Comparison of ENCODE assay signal across 26 mouse cellular contexts in the genomic region with DNA sequence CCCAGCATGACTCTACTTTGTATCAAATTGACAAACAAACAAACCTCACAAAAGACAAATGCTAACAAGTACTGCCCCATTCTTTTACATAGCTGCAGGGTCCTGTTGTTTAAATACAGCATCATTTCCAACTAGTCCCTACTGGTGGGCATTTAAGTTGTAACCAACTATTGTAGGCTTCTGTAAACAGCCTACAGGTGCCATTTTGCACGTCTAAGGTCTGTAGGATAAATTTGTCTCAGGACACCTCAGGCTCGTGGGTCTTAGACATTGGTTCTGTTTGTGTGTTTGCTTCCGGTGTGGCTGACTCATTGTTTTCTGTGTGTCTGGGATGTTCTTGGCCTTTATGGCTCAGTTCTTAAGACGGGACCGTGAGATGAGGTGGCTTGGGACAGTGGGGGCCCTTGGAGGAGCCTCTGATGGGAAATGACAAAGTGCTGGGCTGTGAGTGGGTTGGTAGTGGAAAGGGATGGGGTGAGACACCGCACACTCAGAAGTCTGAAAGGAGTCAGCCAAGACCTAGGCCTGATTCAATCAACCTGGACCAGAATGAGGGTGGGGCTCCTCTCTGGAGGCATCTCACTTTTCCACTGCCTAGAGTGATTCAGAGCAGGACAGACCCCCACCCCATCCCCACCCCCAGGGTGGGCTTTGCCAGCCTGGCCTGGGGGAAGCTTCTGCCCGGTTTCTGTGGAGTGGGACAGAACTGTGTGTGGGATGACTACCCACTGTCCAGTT. TPM values are rescaled to one million over a fixed set of nuclear protein-coding genes. Genes with fewer than 3 reads are reported as not detected.
DNase-seq lines count a peak whose midpoint lies in the region; ATAC-seq and TF ChIP-seq lines count a peak whose summit lies in the region.
"Had no signal": no experiment of that assay in that cellular context is flagged by ENCODE, and none has a peak within 500 bp of the region (broad histone marks: within the 10 kb centered on the region; RNA-seq: fewer than 3 reads in every experiment).

No protein-coding gene starts in this region.

- no peak overlapping the region for H3K4me3 ChIP-seq in embryonic facial prominence, embryonic 11.5 days (ENCODE audit: low read depth, low read length)
- H3K4me3 ChIP-seq in embryonic facial prominence, embryonic 10.5 days: no peak overlapping the region
- H3K4me3 ChIP-seq in hindbrain, embryonic 14.5 days (replicated peaks; ENCODE audit: low read length): no peak overlapping the region
- H3K4me3 ChIP-seq in hindbrain, embryonic 12.5 days: no peak overlapping the region
- peak overlapping the region; percentile 56 for H3K4me3 ChIP-seq in E14TG2a.4 (replicated peaks; ENCODE audit: low read length)
- H3K4me3 ChIP-seq: embryonic facial prominence, embryonic 12.5 days; forebrain, embryonic 15.5 days; heart, embryonic 10.5 days; intestine, embryonic 15.5 days had no signal

- intact Hi-C loops in gastrocnemius, postnatal 14 days (cut with DNase I; ENCODE audit: low total_unique reads): no loop called here

- no peak for DNase-seq in embryonic facial prominence, embryonic 11.5 days (ENCODE audit: low spot score)
- no peak for DNase-seq in embryonic facial prominence, embryonic 10.5 days (ENCODE audit: low spot score)
- DNase-seq in hindbrain, embryonic 14.5 days (ENCODE audit: low spot score): no peak
- DNase-seq in R1 (ENCODE audit: low read depth, low spot score): peak; percentile 95
- no peak for DNase-seq in gastrocnemius, postnatal 14 days
- DNase-seq: adrenal gland, postnatal 14 days; B cell, adult 2 months; cerebellum, adult 11-12 months; cerebellum, adult 9-10 months; heart, adult 18-20 months; heart, postnatal 10 days; heart, postnatal 4 days; kidney, adult 2 months had no signal

- no peaks in the 10 kb centered on the region for H3K9me3 ChIP-seq in embryonic facial prominence, embryonic 11.5 days (replicated peaks; ENCODE audit: control insufficient read depth, low read length)
- H3K9me3 ChIP-seq in embryonic facial prominence, embryonic 10.5 days: no peaks in the 10 kb centered on the region
- no peaks in the 10 kb centered on the region for H3K9me3 ChIP-seq in hindbrain, embryonic 14.5 days (ENCODE audit: control insufficient read depth, low read length)
- no peaks in the 10 kb centered on the region for H3K9me3 ChIP-seq in hindbrain, embryonic 12.5 days (replicated peaks)
- H3K9me3 ChIP-seq in E14TG2a.4 (ENCODE audit: low read length): no peaks in the 10 kb centered on the region
- H3K9me3 ChIP-seq: embryonic facial prominence, embryonic 12.5 days; forebrain, embryonic 15.5 days; G1E; heart, embryonic 10.5 days; intestine, embryonic 15.5 days had no signal

- no peak overlapping the region for H3K9ac ChIP-seq in embryonic facial prominence, embryonic 11.5 days (replicated peaks; ENCODE audit: low read length)
- no peak overlapping the region for H3K9ac ChIP-seq in hindbrain, embryonic 14.5 days
- no peak overlapping the region for H3K9ac ChIP-seq in hindbrain, embryonic 12.5 days
- H3K9ac ChIP-seq: embryonic facial prominence, embryonic 12.5 days; forebrain, embryonic 15.5 days; intestine, embryonic 15.5 days had no signal

- no peaks in the 10 kb centered on the region for H3K4me1 ChIP-seq in embryonic facial prominence, embryonic 11.5 days (ENCODE audit: control insufficient read depth, insufficient read depth, low read length)
- peaks cover 16% of the 10 kb centered on the region for H3K4me1 ChIP-seq in embryonic facial prominence, embryonic 10.5 days
- no peaks in the 10 kb centered on the region for H3K4me1 ChIP-seq in hindbrain, embryonic 14.5 days (replicated peaks; ENCODE audit: control insufficient read depth, insufficient read depth, low read length)
- peaks cover 3% of the 10 kb centered on the region; the same call in 1 of the 2 replicates for H3K4me1 ChIP-seq in hindbrain, embryonic 12.5 days
- peaks cover 89% of the 10 kb centered on the region for H3K4me1 ChIP-seq in E14TG2a.4 (replicated peaks; ENCODE audit: low read depth, low read length)
- H3K4me1 ChIP-seq: embryonic facial prominence, embryonic 12.5 days; forebrain, embryonic 15.5 days; heart, embryonic 10.5 days had no signal

- no peak for TF ChIP-seq CTCF in E14TG2a.4 (conservative IDR thresholded peaks at IDR 0.05; ENCODE audit: low read length)

- H3K27me3 ChIP-seq in embryonic facial prominence, embryonic 11.5 days (ENCODE audit: control insufficient read depth, insufficient read depth, low read length): no peaks in the 10 kb centered on the region
- H3K27me3 ChIP-seq in embryonic facial prominence, embryonic 10.5 days (replicated peaks; ENCODE audit: low read depth, poor library complexity, severe bottlenecking): no peaks in the 10 kb centered on the region
- H3K27me3 ChIP-seq in hindbrain, embryonic 14.5 days (ENCODE audit: control insufficient read depth, insufficient read depth, low read length): no peaks in the 10 kb centered on the region
- no peaks in the 10 kb centered on the region; the same call in 1 of the 2 replicates for H3K27me3 ChIP-seq in hindbrain, embryonic 12.5 days
- H3K27me3 ChIP-seq in E14TG2a.4 (ENCODE audit: insufficient read depth, low read length): no peaks in the 10 kb centered on the region
- H3K27me3 ChIP-seq: embryonic facial prominence, embryonic 12.5 days; forebrain, embryonic 15.5 days; intestine, embryonic 15.5 days had no signal

- H3K27ac ChIP-seq in embryonic facial prominence, embryonic 11.5 days (replicated peaks; ENCODE audit: low read depth, low read length): no peak overlapping the region
- no peak overlapping the region for H3K27ac ChIP-seq in embryonic facial prominence, embryonic 10.5 days (replicated peaks)
- H3K27ac ChIP-seq in hindbrain, embryonic 14.5 days: no peak overlapping the region
- no peak overlapping the region for H3K27ac ChIP-seq in hindbrain, embryonic 12.5 days
- H3K27ac ChIP-seq: embryonic facial prominence, embryonic 12.5 days; forebrain, embryonic 15.5 days; heart, embryonic 10.5 days; intestine, embryonic 15.5 days had no signal

- WGBS in embryonic facial prominence, embryonic 11.5 days: 85% methylated on average over 7 of the region's 7 CpGs
- 83% methylated on average over 7 of the region's 7 CpGs for WGBS in embryonic facial prominence, embryonic 10.5 days
- WGBS in hindbrain, embryonic 14.5 days: 85% methylated on average over 7 of the region's 7 CpGs
- WGBS in hindbrain, embryonic 12.5 days: 82% methylated on average over 7 of the region's 7 CpGs

- ATAC-seq in embryonic facial prominence, embryonic 11.5 days (replicated peaks; ENCODE audit: insufficient number of reproducible peaks, low FRiP score, low TSS enrichment, low read depth): peak; percentile 23; the same call in 1 of the 2 replicates
- 0 out of 2 replicates have a peak, but pooled peaks have one; percentile 37 for ATAC-seq in hindbrain, embryonic 14.5 days (ENCODE audit: low FRiP score)
- no peak for ATAC-seq in hindbrain, embryonic 12.5 days (ENCODE audit: low FRiP score)
- ATAC-seq: activated CD4-positive, CD25-positive, alpha-beta regulatory T cell, adult 4 months; CD4-positive, CD25-positive, alpha-beta regulatory T cell, adult 4 months; forebrain, embryonic 15.5 days; intestine, embryonic 15.5 days had no signal

- no peaks in the 10 kb centered on the region for H3K36me3 ChIP-seq in embryonic facial prominence, embryonic 11.5 days (replicated peaks; ENCODE audit: control insufficient read depth, insufficient read depth, low read depth, low read length)
- H3K36me3 ChIP-seq in embryonic facial prominence, embryonic 10.5 days (replicated peaks): no peaks in the 10 kb centered on the region
- no peaks in the 10 kb centered on the region for H3K36me3 ChIP-seq in hindbrain, embryonic 14.5 days (replicated peaks; ENCODE audit: control insufficient read depth, insufficient read depth)
- H3K36me3 ChIP-seq in hindbrain, embryonic 12.5 days: no peaks in the 10 kb centered on the region
- H3K36me3 ChIP-seq in E14TG2a.4 (ENCODE audit: insufficient read depth, low read length): no peaks in the 10 kb centered on the region
- H3K36me3 ChIP-seq: embryonic facial prominence, embryonic 12.5 days; forebrain, embryonic 15.5 days; G1E; heart, embryonic 10.5 days; intestine, embryonic 15.5 days had no signal

- no peak overlapping the region for H3K4me2 ChIP-seq in embryonic facial prominence, embryonic 11.5 days (ENCODE audit: low read depth, low read length)
- no peak overlapping the region for H3K4me2 ChIP-seq in hindbrain, embryonic 14.5 days (replicated peaks)
- H3K4me2 ChIP-seq in hindbrain, embryonic 12.5 days (replicated peaks): no peak overlapping the region
- H3K4me2 ChIP-seq: embryonic facial prominence, embryonic 12.5 days; forebrain, embryonic 15.5 days; intestine, embryonic 15.5 days had no signal

RNA-seq across cellular contexts. Expression of gene Kcnk5, which starts 35.1 kb away (rescaled TPM):
- 4.5 and 5.2 TPM in 2 replicates for polyA plus RNA-seq in embryonic facial prominence, embryonic 11.5 days (2014; fragmentation: Nextera tagmentation; extraction: Ambion mirVana)
- 9.3 and 10.7 TPM in 2 replicates for polyA plus RNA-seq in embryonic facial prominence, embryonic 10.5 days (2016; fragmentation: Nextera tagmentation; extraction: Ambion mirVana)
- 0.65 and 1.2 TPM in 2 replicates for polyA plus RNA-seq in hindbrain, embryonic 14.5 days (2014; fragmentation: Nextera tagmentation; extraction: Ambion mirVana)
- 5.8 and 6.9 TPM in 2 replicates for polyA plus RNA-seq in hindbrain, embryonic 12.5 days (2016; fragmentation: Nextera tagmentation; extraction: Ambion mirVana)
- total RNA-seq in gastrocnemius, postnatal 14 days (2021): 1 to 10 TPM in 1 of 2 experiments, under 1 TPM in 1; 0.53 to 1.1 TPM

RNA-seq across cellular contexts. Expression of gene Kcnk16, which starts 52.3 kb away (rescaled TPM):
- polyA plus RNA-seq in embryonic facial prominence, embryonic 11.5 days (2014; fragmentation: Nextera tagmentation; extraction: Ambion mirVana): 0.31 TPM in 1 of 2 replicates, not detected in the other
- polyA plus RNA-seq in embryonic facial prominence, embryonic 10.5 days (2016; fragmentation: Nextera tagmentation; extraction: Ambion mirVana): 0.32 TPM in 1 of 2 replicates, not detected in the other
- not detected in 2 replicates for polyA plus RNA-seq in hindbrain, embryonic 14.5 days (2014; fragmentation: Nextera tagmentation; extraction: Ambion mirVana)
- polyA plus RNA-seq in hindbrain, embryonic 12.5 days (2016; fragmentation: Nextera tagmentation; extraction: Ambion mirVana): 0.14 TPM in 1 of 2 replicates, not detected in the other
- total RNA-seq in gastrocnemius, postnatal 14 days (2021): not detected
- total RNA-seq: adrenal gland, adult 18-20 months; adrenal gland, postnatal 14 days; gastrocnemius, adult 8-10 months; gastrocnemius, postnatal 4 days; heart, adult 18-20 months; heart, postnatal 10 days; heart, postnatal 4 days had no signal
- polyA plus RNA-seq: activated CD4-positive, CD25-positive, alpha-beta regulatory T cell, adult 4 months; CD4-positive, CD25-positive, alpha-beta regulatory T cell, adult 4 months; embryonic facial prominence, embryonic 12.5 days; forebrain, embryonic 15.5 days; G1E; heart, embryonic 14.5 days; kidney, adult 2 months had no signal
